Mouse (Mus musculus): ENCODE measurements around the gene Ran.

Gene Ran

DNA sequence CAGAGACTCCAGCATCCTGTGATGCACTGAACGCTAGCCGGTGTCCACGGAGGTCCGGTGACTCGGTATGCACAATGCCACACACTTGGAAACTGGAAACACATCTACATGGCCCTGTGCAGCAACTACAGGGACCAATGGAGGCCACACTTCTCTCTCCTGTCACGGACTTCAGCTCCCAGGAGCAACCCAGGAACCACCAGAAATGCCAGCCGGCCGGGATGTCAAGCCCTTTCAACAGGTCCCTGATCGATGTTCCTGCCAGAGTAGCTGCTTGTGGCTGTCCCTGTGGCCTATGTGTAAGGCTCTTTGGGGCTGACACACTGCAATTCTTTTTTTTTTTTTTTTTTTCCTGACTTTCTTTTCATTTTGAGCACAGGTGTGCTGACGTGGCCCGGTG lies 44.3 kb downstream of the Ran start:
- no peak for DNase-seq (ENCODE audit: inconsistent ontology term)

DNA sequence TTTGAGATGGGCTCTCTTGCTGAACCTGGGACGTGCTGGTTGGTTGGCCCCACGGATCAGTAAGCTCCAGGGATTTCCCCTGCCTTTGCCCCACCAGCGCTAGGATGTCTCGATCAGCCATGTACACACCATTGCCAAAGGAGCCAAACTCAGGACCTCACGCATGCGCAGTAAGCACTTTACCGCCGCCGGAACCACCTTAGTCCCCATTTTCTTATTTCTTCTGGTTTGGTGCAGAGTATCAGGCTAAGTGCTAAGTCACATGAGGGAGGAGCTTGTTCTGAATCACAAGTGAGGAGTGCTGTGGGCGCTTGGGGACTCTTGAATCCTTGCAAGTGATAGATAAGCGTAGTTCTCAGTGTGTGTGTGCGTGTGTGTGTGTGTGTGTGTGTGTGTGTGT lies 45.4 kb downstream of the Ran start:
- no peak for DNase-seq (ENCODE audit: inconsistent ontology term)

DNA sequence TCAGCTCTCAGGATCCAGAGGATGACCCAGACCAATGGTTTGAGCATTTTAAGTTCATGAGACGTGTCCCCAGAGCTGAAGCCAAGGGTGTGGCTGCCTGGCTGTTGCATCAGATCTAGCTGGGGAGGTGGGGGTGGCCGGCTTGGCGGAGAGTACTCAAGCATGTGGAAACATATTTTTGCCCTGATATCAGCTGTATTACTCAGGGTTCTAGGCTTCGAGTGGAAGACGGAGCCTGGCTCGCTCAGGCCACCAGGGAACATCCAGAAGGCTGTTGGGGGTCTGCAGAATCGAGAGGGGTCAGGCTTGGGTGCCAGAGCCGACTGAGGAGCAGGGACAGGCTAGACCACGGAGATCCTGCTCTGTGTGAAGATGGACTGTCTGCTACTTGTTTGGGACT lies 46.1 kb downstream of the Ran start:
- DNase-seq (ENCODE audit: inconsistent ontology term): no peak

DNA sequence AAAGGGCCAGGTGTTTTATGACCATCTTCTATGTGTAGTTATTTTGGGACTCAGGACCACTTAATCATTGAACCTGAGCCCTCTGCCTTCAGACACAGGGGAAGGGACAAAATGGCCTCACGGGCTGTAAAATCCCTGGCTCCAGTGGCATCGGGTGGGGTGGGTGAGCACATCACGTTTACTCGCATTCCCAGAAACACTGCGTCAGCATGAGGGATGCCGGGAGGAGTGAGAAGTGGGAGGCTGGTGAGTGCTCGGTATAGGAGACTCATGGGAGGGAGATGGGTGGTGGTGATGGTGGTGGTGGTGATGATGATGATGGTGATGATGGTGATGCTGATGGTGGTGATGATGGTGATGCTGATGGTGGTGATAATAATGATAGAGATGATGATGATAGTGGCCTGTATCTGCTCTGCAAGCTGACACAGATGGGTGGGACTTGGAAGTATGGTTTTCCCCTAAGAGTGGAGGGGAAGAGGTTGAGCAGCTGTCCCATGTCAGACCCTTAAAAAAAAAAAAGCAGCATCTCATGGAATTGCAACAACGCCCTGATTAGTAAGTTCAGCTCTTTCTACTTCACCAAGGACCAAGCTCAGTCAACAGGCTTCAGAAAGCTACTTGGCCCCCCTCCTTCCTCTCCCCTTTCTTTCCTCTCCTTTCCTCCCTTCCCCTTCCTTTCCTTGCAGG lies 46.8 kb downstream of the Ran start:
- no peak for DNase-seq (ENCODE audit: inconsistent ontology term)

DNA sequence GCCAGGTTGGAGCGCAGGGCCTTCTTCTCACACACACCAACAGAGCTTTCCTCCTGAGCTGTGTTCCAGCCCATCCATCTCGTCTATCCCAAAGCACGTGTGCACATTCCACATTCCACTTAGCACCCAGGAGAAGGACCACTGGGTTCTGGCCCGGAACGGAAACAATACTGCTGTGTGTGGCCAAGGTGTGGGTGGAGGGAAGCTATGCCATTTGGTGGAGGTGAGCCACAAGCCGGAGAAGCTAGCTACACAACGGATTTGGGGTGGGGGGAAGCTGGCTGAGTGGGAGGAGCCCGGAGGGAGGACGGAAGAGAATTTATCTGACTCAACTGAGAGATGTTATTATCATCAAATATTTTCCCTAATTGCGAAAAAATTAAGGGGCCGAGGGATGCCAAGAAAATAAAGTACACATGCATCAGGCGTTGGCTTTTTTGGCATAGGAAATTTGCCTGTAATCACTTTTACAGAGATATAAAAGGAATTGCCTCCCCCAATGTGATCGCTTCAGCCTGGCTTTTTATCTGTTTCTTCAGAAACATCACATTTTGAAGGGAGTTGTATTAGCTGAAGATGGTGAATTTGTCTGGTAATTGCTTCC lies 47.5 kb downstream of the Ran start:
- peak; percentile 27 for DNase-seq (ENCODE audit: inconsistent ontology term)

DNA sequence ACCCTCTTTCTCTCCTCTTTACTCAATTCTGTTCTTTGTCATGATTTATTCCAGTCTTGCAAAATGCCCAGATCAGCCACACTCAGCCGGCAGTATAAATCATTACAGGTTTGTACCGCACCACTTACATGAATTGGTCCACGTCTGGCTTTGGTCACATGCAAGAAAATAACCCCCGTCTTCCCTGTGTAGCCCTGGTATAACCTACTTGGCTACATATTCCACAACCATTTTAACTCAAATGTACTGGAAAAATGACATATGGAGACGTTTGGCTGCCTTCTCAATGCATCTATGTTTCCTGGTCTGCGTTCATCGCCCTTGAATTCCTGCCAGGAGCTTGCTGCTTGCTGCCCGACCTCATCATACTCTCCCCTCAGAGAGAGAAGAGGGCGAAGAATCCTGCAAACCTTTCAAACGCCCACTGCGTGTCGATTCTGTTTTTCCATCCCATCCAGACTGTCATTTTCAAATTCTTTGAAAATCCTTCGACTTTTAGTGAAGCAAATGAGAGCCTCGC lies 52.0 kb downstream of the Ran start:
- no peak for DNase-seq (ENCODE audit: inconsistent ontology term)

DNA sequence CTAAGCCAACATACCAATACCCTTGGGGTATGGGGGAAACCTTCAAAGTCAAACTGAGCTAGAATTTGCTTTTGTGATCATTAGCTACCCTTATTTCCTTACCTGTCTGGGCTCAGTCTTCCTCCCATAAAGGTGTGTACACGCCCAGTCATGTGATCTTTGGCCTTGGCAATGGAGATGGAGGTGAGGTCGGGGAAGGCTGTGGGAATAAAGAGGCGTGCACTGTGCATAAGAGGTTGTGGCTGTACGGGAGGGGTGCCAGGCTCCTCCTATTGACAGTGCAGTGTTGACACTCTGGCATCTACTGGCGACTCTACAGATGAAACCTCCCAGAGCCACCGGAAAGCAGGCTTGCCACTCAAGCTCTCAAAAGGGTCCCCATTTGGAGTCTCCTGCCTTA lies 53.5 kb downstream of the Ran start:
- no peak for DNase-seq (ENCODE audit: inconsistent ontology term)
